Mouse (Mus musculus): Measurements from ENCODE around the gene Cdkal1.

Gene Cdkal1

GRCm38 (mm10) chr13:29721206-29721605, 134.3 kb downstream of the Cdkal1 start:
- ATAC-seq (ENCODE audit: insufficient number of reproducible peaks, low FRiP score, low TSS enrichment): no peak

GRCm38 (mm10) chr13:29716550-29716949, 138.9 kb downstream of the Cdkal1 start:
- no peak for ATAC-seq (ENCODE audit: insufficient number of reproducible peaks, low FRiP score, low TSS enrichment)

GRCm38 (mm10) chr13:29715241-29715841, 140.1 kb downstream of the Cdkal1 start:
- ATAC-seq (ENCODE audit: insufficient number of reproducible peaks, low FRiP score, low TSS enrichment): no peak

GRCm38 (mm10) chr13:29707620-29708019, 147.9 kb downstream of the Cdkal1 start:
- ATAC-seq (ENCODE audit: insufficient number of reproducible peaks, low FRiP score, low TSS enrichment): no peak

GRCm38 (mm10) chr13:29701400-29701799, 154.1 kb downstream of the Cdkal1 start:
- ATAC-seq (ENCODE audit: insufficient number of reproducible peaks, low FRiP score, low TSS enrichment): no peak

- ATAC-seq (ENCODE audit: insufficient number of reproducible peaks, low FRiP score, low TSS enrichment): no peak
Measured at GRCm38 (mm10) chr13:29699896-29700295, 155.6 kb downstream of the Cdkal1 start.

GRCm38 (mm10) chr13:29698307-29698985, 157.0 kb downstream of the Cdkal1 start:
- ATAC-seq (ENCODE audit: insufficient number of reproducible peaks, low FRiP score, low TSS enrichment): no peak

GRCm38 (mm10) chr13:29697230-29697629, 158.2 kb downstream of the Cdkal1 start:
- no peak for ATAC-seq (ENCODE audit: insufficient number of reproducible peaks, low FRiP score, low TSS enrichment)

GRCm38 (mm10) chr13:29690734-29691133, 164.7 kb downstream of the Cdkal1 start:
- no peak for ATAC-seq (ENCODE audit: insufficient number of reproducible peaks, low FRiP score, low TSS enrichment)

- no peak for ATAC-seq (ENCODE audit: insufficient number of reproducible peaks, low FRiP score, low TSS enrichment)
Measured at GRCm38 (mm10) chr13:29688851-29689250, 166.6 kb downstream of the Cdkal1 start.

- no peak for ATAC-seq (ENCODE audit: insufficient number of reproducible peaks, low FRiP score, low TSS enrichment)
Measured at GRCm38 (mm10) chr13:29687872-29688271, 167.6 kb downstream of the Cdkal1 start.

- no peak for ATAC-seq (ENCODE audit: insufficient number of reproducible peaks, low FRiP score, low TSS enrichment)
Measured at GRCm38 (mm10) chr13:29679479-29680186, 175.8 kb downstream of the Cdkal1 start.

- ATAC-seq (ENCODE audit: insufficient number of reproducible peaks, low FRiP score, low TSS enrichment): no peak
Measured at GRCm38 (mm10) chr13:29677559-29677958, 177.9 kb downstream of the Cdkal1 start.

GRCm38 (mm10) chr13:29670626-29671025, 184.8 kb downstream of the Cdkal1 start:
- no peak for ATAC-seq (ENCODE audit: insufficient number of reproducible peaks, low FRiP score, low TSS enrichment)

GRCm38 (mm10) chr13:29663908-29664307, 191.6 kb downstream of the Cdkal1 start:
- ATAC-seq (ENCODE audit: insufficient number of reproducible peaks, low FRiP score, low TSS enrichment): no peak

- no peak for ATAC-seq (ENCODE audit: insufficient number of reproducible peaks, low FRiP score, low TSS enrichment)
Measured at GRCm38 (mm10) chr13:29655841-29656365, 199.6 kb downstream of the Cdkal1 start.

- ATAC-seq (ENCODE audit: insufficient number of reproducible peaks, low FRiP score, low TSS enrichment): no peak
Measured at GRCm38 (mm10) chr13:29653407-29653806, 202.1 kb downstream of the Cdkal1 start.

- no peak for ATAC-seq (ENCODE audit: insufficient number of reproducible peaks, low FRiP score, low TSS enrichment)
Measured at GRCm38 (mm10) chr13:29652791-29653190, 202.7 kb downstream of the Cdkal1 start.

- no peak for ATAC-seq (ENCODE audit: insufficient number of reproducible peaks, low FRiP score, low TSS enrichment)
Measured at GRCm38 (mm10) chr13:29650576-29651236, 204.8 kb downstream of the Cdkal1 start.

- ATAC-seq (ENCODE audit: insufficient number of reproducible peaks, low FRiP score, low TSS enrichment): no peak
Measured at GRCm38 (mm10) chr13:29649593-29649992, 205.9 kb downstream of the Cdkal1 start.

GRCm38 (mm10) chr13:29642226-29642625, 213.2 kb downstream of the Cdkal1 start:
- ATAC-seq (ENCODE audit: insufficient number of reproducible peaks, low FRiP score, low TSS enrichment): no peak

All from cerebellum, adult (tissue).